Comparison of ENCODE assay signal across 13 mouse cellular contexts in the genomic region with DNA sequence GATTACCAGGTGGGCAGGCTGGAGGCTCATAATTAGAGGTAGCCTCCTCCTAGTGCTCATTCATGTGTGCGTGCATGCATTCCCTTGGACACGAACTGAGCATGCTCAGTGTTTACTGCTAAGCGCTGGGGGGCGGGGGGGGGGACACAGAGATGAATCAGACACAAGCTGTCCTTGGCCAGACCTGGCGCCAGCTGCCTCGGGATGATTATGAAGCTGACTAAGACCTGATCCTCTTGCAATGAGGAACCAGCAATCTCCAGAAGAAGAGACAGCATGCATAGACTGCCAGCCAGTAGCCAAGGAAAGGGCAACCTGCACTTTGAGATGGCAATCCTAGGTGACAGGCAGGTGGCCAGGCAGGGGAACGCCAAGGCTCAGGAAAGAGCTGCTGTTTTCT. TPM values are rescaled to one million over a fixed set of nuclear protein-coding genes. Genes with fewer than 3 reads are reported as not detected.
DNase-seq lines count a peak whose midpoint lies in the region; ATAC-seq and TF ChIP-seq lines count a peak whose summit lies in the region.
"Had no signal": no experiment of that assay in that cellular context is flagged by ENCODE, and none has a peak within 500 bp of the region (broad histone marks: within the 10 kb centered on the region; RNA-seq: fewer than 3 reads in every experiment).

No protein-coding gene starts in this region.

- no peaks in the 10 kb centered on the region for H3K27me3 ChIP-seq in thymus, adult 2 months (ENCODE audit: control insufficient read depth, insufficient read depth, low read length)
- no peaks in the 10 kb centered on the region for H3K27me3 ChIP-seq in forebrain, embryonic 15.5 days
- H3K27me3 ChIP-seq: megakaryocyte, embryonic 14.5 days had no signal

- no peak overlapping the region for H3K9ac ChIP-seq in forebrain, embryonic 15.5 days (replicated peaks)
- H3K9ac ChIP-seq: lung, embryonic 14.5 days had no signal

- no peak for TF ChIP-seq CTCF in thymus, adult 2 months (IDR thresholded peaks at IDR 0.05; ENCODE audit: borderline replicate concordance, control insufficient read depth, extremely low read depth, insufficient read depth, low read length, poor library complexity)

- H3K4me1 ChIP-seq in thymus, adult 2 months (replicated peaks; ENCODE audit: control insufficient read depth, insufficient read depth, low read length): no peaks in the 10 kb centered on the region
- H3K4me1 ChIP-seq in forebrain, embryonic 15.5 days: peaks cover 9% of the 10 kb centered on the region; the same call in 1 of the 2 replicates
- H3K4me1 ChIP-seq: megakaryocyte, embryonic 14.5 days had no signal

- no peaks in the 10 kb centered on the region for H3K36me3 ChIP-seq in thymus, adult 2 months (ENCODE audit: control insufficient read depth, insufficient read depth, low read length)
- no peaks in the 10 kb centered on the region for H3K36me3 ChIP-seq in forebrain, embryonic 15.5 days

- no peak for TF ChIP-seq POLR2A in thymus, adult 2 months (IDR thresholded peaks at IDR 0.05; ENCODE audit: control insufficient read depth, extremely low read depth, insufficient read depth, low read length, poor library complexity)

- H3K4me3 ChIP-seq in thymus, adult 2 months (ENCODE audit: control insufficient read depth, insufficient read depth, low read length): no peak overlapping the region
- H3K4me3 ChIP-seq in forebrain, embryonic 15.5 days: no peak overlapping the region
- H3K4me3 ChIP-seq: megakaryocyte, embryonic 14.5 days; myocyte had no signal

- no peak overlapping the region for H3K4me2 ChIP-seq in forebrain, embryonic 15.5 days (replicated peaks)
- H3K4me2 ChIP-seq: lung, embryonic 14.5 days had no signal

- ATAC-seq in forebrain, embryonic 15.5 days (replicated peaks): no peak

- no peaks in the 10 kb centered on the region for H3K9me3 ChIP-seq in forebrain, embryonic 15.5 days

- WGBS in thymus, adult 2 months: 78% methylated on average over 7 of the region's 7 CpGs
- WGBS in forebrain, embryonic 15.5 days: 71% methylated on average over 7 of the region's 7 CpGs

- DNase-seq in right cerebral cortex, adult 18-20 months: peak; percentile 32
- DNase-seq in right cerebral cortex, postnatal 14 days: no peak
- DNase-seq in brain, adult 2 months (ENCODE audit: low read depth, low spot score): peak; percentile 94
- DNase-seq in cerebellum, postnatal 14 days: peak; percentile 65 to 78
- DNase-seq in thymus, adult 2 months: no peak
- DNase-seq in urinary bladder, postnatal 36 days (ENCODE audit: low spot score in 2 of 2): no peak
- DNase-seq: heart, adult 11 months; heart, postnatal 10 days; lung, embryonic 14.5 days; thymus, postnatal 4 days had no signal

- H3K27ac ChIP-seq in thymus, adult 2 months (ENCODE audit: control insufficient read depth, insufficient read depth, low read length): no peak overlapping the region
- H3K27ac ChIP-seq in forebrain, embryonic 15.5 days (replicated peaks): no peak overlapping the region

RNA-seq across cellular contexts. Expression of a gene that starts 36.4 kb away (rescaled TPM):
- 0.17 TPM in 1 of 2 replicates, not detected in the other for polyA plus RNA-seq in thymus, adult 2 months (2012; rRNA removed)
- polyA plus RNA-seq in forebrain, embryonic 15.5 days (2015; fragmentation: Nextera tagmentation; extraction: Ambion mirVana): 0.23 and 0.25 TPM in 2 replicates
- polyA plus RNA-seq: lung, embryonic 14.5 days; myocyte had no signal

Comparison
In these comparisons a context has a peak if more than half of its experiments do, and no peak if none do; other contexts are left out.
1. DNase-seq: peak in right cerebral cortex, adult 18-20 months (single experiment), brain, adult 2 months (single experiment) and cerebellum, postnatal 14 days (2 of 2); none in right cerebral cortex, postnatal 14 days (single experiment), thymus, adult 2 months (single experiment) and urinary bladder, postnatal 36 days (0 of 2).